Mouse (Mus musculus) CH12F3 (cell line): ENCODE data around the gene Robo1.
"Not testable (repeated sequence)": the region's sequence is repeated elsewhere in the genome, so short reads cannot be mapped to it uniquely, and the experiment has no call there.

Experiments used
- in situ Hi-C: fragments of 300-500 bp; cut with MboI; formaldehyde crosslinking; loops from 2 replicates; pipeline ENCODE4 v1.14.3; 2020; ENCODE audit warnings: low sequenced_read_pairs

Robo1 gene

DNA sequence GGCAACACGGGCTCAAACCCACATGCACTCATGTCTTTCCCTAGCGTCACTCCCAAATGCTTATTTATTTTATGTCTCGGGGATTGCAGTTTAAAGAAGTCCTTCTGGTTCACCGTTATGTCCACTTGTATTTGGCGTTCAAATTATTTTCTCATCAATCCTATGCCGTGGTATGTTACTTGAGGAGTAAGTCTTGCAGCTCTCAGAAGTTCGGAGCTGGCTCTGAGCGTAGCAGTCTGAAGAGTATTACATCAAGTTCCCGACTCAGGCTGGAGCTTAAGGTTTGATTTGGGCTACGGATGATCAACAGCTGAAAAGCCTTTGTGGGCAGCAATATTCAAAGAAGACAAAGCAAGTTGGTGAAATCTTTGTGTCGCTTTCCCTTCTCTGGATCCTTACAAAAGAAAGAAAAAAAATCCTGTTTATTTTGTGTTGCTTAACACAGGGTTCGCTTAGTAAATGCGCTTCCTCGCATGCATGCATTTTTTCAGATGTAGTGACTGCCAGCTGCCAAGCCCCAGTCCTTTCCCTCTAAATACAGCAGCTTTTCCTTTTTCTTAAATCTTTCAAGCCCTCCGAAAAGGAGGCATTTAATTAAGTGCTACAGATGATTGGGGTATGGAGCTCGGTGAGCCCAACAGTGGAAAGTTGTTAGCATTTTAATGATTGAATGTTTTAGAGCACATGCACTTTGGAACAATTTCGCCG is 136.5 kb downstream of the Robo1 start:
- in situ Hi-C loops, result no loop called here

DNA sequence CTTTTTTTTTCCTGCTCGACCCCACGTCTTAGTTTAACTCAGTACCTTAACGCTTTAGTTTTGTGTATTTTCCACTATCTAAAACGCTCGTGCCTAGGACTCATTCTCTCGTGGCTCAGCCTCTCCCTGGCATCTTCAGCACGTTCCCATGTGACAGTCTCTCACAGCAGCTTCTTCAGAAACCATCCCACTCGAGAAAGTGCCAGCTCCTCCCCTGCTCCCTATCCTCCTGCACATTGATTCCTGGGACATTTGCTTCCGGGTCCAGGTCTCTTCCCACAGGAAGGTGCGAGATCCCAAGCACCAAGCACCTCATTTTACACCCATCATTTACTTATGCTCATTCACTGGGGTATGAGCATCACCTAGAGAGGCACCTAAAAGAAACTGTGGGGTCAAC is 150.0 kb downstream of the Robo1 start:
- in situ Hi-C loops, result no loop called here

DNA sequence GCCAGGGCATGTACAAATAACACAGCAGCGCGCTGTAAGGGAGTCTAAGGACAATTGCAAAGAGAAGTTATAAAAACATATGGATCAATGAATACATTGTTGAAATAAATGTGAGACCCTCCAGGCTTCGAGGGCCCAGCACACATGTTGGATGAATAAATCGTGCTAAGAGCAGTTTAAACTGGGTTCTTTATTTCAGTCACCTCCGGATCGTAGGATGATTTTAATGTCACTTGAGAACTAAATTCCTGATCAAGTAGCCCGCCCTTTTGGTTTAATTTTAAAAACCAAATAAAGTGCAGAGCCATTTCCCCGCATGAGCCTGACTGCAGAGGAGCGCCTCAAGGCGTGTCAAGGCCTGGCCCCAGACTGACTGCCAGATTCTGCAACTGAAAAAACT is 150.5 kb downstream of the Robo1 start:
- in situ Hi-C loops, result no loop called here

DNA sequence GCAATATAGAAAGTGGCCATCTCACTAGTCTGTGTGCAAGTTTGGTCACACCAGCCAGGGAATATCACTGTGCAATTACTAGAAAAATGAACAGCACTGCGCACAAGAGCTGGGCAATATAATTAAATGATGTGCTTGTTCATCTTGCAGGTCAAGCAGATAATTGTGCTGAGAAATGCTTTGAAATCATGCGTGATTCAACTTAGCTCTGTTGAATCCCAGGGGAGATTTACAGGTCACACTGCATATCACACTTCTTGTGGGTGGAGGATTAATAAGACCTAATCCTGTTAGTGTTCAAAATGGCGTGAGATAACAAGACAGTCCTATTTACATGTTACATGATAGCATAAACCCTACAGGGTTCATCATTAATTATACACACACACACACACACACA is 157.6 kb downstream of the Robo1 start:
- in situ Hi-C loops, result no loop called here

DNA sequence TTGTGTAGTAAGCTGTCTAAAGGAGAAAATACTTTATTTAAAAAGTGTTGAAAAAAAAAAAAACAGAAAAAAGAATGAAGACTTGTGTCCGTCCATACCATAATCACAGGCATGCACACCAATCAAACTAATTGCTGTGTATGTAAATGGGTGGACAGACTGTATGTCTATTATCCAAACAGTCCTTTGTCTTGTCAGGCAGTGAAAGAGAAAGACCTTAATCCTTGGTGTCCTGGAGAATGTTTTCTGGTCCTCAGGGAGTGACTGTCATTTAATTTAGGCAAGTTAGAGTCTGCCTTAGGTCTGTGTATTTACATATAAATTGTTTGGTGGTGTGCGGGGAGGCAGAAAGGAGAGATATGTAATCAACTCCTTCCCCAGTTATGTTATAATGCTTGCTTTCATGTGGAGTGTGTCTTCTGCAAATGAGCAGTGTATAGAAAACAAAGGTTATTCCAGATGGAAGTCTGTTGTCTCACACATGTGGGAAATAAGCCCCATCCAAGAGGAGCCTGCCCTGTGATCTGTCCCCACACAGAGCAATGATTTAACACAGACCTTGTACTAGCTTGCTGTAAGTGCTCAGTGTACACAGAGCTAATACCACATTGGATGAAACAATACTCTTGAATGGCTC is 162.0 kb downstream of the Robo1 start:
- in situ Hi-C loops, result no loop called here

DNA sequence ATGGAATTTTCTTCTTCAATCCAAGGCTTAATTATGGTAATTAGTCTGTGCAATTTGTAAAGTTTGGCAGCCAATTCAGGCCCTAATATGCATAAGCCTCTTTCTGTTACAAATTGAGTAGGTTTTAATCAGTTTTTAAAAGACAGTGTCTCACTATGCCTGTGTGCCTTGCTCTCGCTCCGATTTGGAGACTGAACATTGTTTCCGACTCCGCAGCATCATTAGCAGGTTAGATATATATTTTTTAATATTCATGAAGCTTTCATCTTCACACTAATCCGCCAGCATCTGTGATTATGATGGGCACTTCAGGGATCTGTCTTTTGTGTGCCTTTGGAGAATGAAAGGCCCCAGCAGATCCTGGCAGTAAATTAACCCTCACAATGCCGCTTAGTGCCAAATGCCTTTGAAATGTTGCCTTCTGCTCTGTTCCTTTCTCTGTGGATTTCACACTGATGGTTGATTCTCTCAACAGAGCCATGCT is 202.7 kb downstream of the Robo1 start:
- in situ Hi-C loops, result no loop called here

DNA sequence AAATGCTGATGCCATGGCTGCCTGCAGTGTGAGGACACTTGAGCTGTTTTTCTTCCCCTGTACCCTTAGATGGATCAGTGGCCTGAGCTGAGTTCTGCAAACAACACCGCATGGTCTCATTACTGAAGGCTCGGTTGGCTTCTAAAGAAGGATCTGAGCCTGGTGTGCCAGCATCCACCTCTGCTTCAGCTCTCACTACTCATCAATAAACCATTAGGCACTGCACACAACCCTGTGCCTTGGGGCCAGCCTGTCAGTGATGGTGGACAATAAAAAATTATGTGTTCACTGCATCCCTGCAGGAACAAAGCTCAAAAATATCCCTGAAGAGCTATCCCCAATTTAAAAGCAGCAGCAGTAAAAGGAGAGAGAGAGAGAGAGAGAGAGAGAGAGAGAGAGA is 223.2 kb downstream of the Robo1 start:
- in situ Hi-C loops, result no loop called here

DNA sequence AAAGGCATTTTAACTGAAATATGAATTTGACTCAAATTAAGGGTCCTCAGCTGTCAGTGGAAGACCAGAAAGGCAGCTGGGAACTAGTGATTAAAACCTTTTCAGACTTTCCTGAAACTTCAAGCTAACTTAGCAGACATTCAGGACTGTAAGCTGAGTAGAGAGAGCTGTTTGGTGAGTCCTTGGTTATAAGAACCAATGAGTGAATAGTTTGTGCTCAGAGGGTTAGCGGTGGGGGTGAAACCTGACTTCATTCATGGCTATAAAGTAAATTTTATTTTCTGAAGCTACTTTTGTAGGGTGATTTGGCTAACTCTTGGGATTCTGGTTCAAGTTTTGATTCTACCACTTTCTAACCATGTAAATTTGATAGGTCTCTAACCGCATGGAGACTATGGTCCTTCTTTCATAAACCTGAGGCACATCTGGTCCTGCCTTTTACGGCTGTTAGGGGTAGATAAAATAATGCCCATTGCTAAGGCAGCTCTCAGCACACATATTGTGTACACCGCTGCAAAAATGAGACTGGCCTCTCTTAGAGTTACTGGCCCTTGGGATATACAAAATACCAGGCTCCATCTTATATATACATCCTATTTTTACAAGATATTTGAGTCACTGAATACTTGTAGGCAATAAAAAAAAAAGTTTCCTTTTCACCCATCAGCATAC is 225.9 kb downstream of the Robo1 start:
- in situ Hi-C loops, result no loop called here

DNA sequence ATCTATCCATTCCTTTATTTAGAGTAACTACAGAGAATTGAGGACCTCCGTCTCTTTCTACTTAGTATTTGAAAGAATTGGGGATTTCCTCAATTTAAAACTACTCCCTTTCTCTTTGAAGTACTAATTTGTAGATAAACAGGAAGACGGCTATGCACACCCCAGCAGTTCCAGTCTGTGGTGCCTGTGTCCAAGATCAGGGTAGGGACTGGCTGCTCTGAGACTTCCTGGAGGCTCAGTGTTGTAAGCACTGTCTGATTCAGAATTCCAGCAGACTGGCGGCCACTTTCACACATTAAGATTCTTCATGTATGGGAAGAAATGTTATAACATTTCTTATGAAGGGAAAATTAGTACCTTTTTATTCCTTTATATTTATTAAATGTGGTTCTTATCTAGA is 230.1 kb downstream of the Robo1 start:
- in situ Hi-C loops, result no loop called here

DNA sequence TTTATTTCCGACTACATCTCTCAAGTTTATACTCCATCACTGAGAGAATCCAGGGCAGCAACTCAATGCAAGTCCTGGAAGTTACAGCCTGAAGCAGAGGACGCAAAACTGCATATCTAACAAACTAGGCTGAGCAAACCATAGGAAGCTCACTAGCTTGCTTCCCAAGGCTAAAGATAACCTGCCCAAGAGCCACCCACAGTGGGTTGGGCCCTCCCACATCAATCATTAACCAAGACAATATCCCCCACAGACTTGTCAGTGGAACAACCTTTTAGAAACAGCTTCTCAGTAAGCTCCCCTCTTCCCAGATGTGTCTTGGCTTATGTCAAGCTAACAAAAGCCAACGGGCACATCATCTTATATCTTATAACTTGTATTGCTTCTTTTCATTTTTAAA is 235.8 kb downstream of the Robo1 start:
- in situ Hi-C loops, result no loop called here

DNA sequence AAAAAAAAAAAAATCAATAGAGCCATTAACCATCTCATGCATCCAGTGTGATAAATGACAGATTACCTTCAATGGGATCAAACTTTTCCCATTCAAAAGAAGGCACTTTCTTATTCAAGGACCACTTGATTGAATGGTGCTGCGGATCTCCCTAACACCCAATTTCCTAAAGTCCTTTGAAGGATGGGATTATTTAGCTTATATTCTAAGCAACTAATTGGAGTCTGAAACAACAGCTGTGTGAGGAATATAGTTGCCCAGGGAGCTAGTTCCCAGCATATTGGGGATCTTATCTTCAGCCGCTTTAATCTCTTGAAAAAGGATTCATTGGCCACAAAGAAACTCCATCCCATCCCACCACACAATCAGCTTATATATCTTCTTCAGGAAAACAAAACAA is 236.8 kb downstream of the Robo1 start:
- in situ Hi-C loops, result no loop called here

DNA sequence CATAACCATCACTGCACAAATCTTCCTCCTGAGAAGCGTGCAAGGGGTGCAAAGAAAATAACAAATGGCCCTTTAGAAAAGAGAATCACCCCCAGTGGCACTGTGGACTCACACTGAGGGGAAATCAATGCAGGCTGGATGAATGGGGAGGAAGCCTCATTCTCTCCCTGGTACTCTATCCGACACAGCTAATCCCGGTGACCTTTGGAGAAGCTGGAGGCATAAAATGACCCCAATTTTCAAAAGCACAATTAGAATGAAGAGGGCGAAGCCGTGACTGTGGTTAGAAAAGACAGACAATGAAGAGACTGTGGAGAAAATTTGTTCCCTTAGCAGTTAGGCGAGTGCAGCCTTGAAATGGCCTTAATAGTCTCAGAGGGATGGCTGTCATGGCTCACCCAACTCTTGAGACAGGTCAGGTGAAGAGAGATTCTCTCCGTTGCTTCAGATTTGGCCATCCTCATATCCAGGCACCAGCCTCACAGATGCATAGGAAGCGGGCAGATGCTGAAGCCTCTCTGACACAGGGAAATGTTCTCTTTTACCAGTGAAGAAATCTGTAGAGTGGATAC is 243.7 kb downstream of the Robo1 start:
- in situ Hi-C loops, result no loop called here

DNA sequence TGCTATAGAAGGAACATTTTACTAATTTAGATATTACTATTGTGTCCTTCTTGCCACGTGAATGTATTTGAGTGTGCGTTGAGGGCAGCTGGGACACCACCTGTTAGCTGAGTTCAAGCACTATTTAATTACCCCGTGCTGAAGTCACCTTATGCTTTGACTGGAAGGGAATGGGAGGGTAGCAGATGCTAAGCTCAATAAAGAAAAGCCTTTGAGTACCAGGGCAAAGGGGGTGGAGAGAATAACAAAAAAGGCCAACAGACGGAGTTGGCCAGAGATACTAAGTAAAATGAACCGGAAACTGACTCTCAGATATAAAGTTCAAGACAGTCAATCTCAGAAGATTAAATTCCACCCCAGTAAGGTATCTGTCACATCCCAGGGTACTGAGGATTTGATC is 245.6 kb downstream of the Robo1 start:
- in situ Hi-C loops, result no loop called here

DNA sequence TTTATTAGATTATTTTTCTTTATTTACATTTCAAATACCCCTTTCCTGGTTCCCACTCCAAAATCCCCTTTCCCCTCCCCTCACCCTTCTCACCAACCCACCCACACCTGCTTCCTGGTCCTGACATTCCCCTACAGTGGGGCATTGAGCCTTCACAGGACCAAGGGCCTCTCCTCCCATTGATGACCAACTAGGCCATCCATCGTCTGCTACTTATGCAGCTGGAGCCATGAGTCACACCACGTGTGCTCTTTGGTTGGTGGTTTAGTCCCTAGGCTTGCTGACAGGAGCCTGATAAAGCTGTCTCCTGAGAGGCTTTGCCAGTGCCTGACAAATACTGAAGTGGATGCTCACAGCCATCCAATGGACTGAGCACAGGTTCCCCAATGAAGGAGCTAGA is 254.0 kb downstream of the Robo1 start:
- in situ Hi-C loops, result not testable (repeated sequence)

DNA sequence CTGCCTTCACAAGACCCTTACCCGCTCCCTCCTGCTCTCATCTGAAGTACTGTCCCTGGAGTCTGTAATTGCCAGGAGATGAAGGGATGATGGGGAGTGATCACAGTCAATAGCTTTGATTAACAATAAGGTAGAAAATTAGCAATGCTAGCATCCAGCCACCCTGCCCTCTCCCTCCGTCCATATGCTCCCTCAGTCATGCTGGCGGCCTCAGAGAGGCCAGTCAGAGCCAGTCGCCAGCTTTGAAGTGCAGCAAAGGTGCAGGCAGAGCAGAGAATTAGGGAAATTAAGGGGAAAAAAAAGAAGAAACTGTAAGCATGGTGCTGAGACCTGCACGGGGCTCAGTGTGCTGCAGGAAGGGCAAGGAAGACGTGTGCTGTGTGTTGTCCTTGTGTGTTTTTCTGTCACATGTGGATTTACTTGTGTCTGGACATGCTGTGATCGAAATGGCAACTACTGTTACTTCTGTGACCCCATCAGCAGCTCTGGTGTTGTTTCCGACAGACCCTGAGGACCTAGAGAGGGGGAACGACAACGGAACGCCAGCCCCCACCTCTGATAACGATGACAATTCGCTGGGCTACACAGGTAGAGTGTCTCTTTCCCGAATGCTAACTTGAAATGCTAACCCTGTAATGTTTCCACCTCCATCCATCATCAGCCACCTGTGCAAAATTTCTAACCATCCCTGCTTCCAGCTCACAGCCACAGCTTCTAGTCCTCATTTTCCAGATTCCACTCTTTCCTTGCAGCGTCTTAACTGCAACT is 255.3 kb downstream of the Robo1 start:
- in situ Hi-C loops, result no loop called here

DNA sequence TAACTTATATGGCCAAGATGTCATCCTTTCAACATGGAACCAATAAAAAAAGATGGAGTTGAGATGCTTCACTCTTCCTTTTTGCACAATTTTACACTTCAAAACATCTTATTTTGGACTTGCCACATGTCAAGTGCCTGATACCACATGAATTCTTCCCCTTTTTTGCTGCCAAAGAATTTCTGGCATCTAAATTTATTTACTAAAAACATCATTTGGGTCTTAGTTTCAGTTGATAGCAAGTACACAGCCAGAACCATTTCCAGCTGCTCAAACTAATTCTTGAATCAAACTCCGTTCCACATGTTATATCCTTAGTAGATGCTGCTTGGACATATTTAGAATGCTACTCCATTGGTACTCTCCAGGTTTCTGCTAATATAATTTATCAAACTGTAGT is 267.1 kb downstream of the Robo1 start:
- in situ Hi-C loops, result no loop called here

DNA sequence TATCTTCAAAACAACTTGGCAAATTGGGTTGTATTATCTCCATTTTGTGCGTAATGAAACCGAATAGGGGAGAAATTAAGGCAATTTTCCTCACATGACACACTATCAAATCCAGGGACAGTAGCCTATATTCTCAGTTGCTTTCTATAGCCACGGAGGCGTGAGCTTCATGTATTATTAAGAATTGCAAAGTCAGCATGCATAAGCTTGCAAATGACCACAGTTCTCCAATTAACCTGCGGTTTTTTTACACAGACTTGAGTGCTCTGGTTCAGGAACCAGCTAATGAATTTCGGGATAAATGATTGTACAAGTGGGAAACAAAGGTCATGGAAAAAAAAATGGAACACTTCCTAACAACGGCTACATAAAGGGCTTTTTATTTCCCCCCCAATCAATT is 268.9 kb downstream of the Robo1 start:
- in situ Hi-C loops, result no loop called here

DNA sequence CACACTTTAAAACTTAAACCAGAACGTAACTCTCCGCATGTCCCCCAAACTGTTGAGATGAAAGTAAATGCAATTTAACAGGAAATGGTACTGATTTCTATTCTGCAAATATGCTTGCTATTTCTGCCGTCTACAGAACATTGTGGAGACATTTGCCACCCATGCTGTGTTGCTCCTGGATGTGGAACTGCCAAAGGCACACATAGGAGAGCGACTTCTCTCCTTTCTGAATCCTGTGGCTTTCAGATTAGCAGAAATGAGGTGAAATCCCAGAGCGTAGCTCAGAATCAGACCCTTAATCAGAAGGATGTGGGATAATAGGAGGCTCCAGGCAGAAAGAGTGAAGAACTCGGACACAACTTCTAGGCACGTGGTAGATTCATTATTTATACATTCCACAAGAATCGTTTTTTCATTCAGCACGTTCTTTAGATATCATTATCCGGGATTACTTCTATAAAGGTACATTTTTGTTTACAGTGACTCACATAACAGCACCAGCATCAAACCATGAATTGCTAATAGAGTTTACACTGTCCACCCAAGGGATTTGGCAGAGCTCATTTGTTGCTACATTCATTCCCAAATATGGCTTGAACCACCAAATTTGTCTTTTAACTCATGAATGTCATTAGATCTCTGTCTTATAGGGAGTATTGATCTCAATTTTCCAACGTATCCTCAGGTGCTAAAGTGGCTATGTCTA is 276.5 kb downstream of the Robo1 start:
- in situ Hi-C loops, result no loop called here

DNA sequence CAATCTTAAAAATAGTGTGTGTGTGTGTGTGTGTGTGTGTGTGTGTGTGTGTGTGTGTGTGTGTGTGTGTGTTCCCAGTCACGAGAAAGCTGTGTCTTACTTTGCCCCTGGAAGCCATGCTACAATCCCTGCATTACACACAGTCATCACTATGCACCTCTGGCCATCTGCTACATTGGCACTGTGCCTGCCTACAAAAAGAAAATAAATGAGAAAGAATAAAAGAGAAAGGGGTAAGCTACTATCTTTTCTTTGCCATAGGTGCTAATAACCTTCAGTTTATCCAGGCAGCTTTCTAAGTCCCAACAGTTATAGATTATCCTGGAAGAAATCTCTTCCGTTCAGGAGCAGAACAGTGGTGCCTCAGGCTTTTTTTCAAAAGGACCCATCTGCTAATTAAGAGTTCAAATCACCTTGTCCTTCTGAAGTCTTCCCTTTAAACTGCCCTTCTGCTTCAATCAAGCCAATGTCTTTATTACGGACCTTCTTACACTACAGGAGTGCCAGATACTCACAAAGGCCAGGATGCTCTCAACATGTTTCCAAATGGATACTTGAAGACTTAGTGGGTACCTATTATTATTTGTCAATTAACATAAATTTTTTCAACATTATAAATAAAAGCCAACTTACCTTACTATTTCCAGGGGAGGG is 277.2 kb downstream of the Robo1 start:
- in situ Hi-C loops, result no loop called here
